Mouse (Mus musculus) kidney, adult 2 months (tissue): ENCODE results near the gene Acad8.

Experiments used
- CTCF ChIP-seq: fragments of 200-500 bp; conservative IDR thresholded peaks from 2 replicates; pipeline ENCODE4 v1.5.1; 2011; ENCODE audit warnings: low read depth, mild to moderate bottlenecking, control low read depth, low read length, moderate library complexity, mixed read lengths; ENCODE audit not compliant: insufficient read depth, insufficient read length
- POLR2A ChIP-seq: fragments of 200-500 bp; IDR thresholded peaks from one replicate; pipeline ENCODE4 v1.6.1; 2011; ENCODE audit warnings: low read depth, low read length, control low read depth

GRCm38 (mm10) chr9:27018961-27019360 lies 19.6 kb upstream of the Acad8 start:
- no peak for TF ChIP-seq CTCF
- TF ChIP-seq POLR2A = no peak
